Mouse (Mus musculus) embryonic facial prominence, embryonic 15.5 days (tissue): ENCODE data around the gene Dock3. TPM values are rescaled to one million over a fixed set of nuclear protein-coding genes. Genes with fewer than 3 reads are reported as not detected.

Experiments
- ATAC-seq: fragments of 200-750 bp; cut with Nextera tagmentation; 2 replicates; pipeline ENCODE4 v1.8.0; 2017; ENCODE audit warnings: low read depth, moderate TSS enrichment; ENCODE audit not compliant: insufficient number of reproducible peaks, low FRiP score, low TSS enrichment
- H3K27ac ChIP-seq: fragments of 300-500 bp; sonication (generic); replicated peaks from 2 replicates; pipeline ENCODE4 v1.5.1; 2015; ENCODE audit warnings: mild to moderate bottlenecking, inconsistent platforms
- H3K27me3 ChIP-seq: fragments of 300-500 bp; sonication (generic); 2 replicates; pipeline ENCODE4 v1.6.1; 2015; ENCODE audit warnings: inconsistent platforms
- H3K36me3 ChIP-seq: fragments of 300-500 bp; sonication (generic); 2 replicates; pipeline ENCODE4 v1.6.1; 2015; ENCODE audit warnings: mild to moderate bottlenecking, inconsistent platforms
- H3K4me1 ChIP-seq: fragments of 300-500 bp; sonication (generic); 2 replicates; pipeline ENCODE4 v1.6.1; 2015; ENCODE audit warnings: inconsistent platforms
- H3K4me2 ChIP-seq: fragments of 300-500 bp; sonication (generic); replicated peaks from 2 replicates; pipeline ENCODE4 v1.6.1; 2015; ENCODE audit warnings: mild to moderate bottlenecking, inconsistent platforms
- H3K4me3 ChIP-seq: fragments of 300-500 bp; sonication (generic); replicated peaks from 2 replicates; pipeline ENCODE4 v1.5.1; 2015; ENCODE audit warnings: mild to moderate bottlenecking, inconsistent platforms
- H3K9ac ChIP-seq: fragments of 300-500 bp; sonication (generic); 2 replicates; pipeline ENCODE4 v1.6.1; 2015; ENCODE audit warnings: inconsistent platforms
- H3K9me3 ChIP-seq: fragments of 300-500 bp; sonication (generic); replicated peaks from 2 replicates; pipeline ENCODE4 v1.6.1; 2016; ENCODE audit warnings: inconsistent platforms
- WGBS: fragments of 180-500 bp; shearing (Covaris S2); methylation state at CpG from one replicate; pipeline ENCODE4 v1.1.7; 2015; 5-methylcytosine and 5-hydroxymethylcytosine counted together
- polyA plus RNA-seq: library from polyadenylated mRNA; unstranded; fragments of >200 nt; fragmentation: Nextera tagmentation; extraction: Ambion mirVana; gene quantifications from 2 replicates; pipeline ENCODE4 v1.2.1, GENCODE M21; 2015

Gene Dock3
- polyA plus RNA-seq, 1 experiment from 2014 or later, result 0.56 TPM

DNA sequence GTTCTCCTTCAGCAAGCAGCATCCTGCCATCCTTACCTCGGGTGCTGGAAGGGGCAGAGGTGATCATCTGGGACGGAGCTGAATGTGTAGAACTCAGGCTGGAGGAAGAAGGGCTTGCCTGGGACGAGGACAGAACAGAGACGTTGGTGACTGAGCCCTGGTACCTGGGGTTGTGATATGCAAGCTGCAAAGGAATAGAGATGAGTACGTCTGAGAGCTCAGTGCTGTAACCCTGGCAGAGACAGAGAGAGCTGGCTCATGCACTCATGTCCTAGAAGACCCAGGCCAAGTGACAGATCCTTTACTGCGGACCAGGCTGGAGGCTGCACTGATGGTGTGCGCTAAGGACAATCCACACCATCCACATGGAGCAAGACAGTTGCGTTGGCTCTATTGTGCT, 325.1 kb downstream of the Dock3 start:
- H3K4me2 ChIP-seq, result no peak overlapping the region
- H3K27me3 ChIP-seq, result no peaks in the 10 kb centered on the region
- no peak overlapping the region for H3K9ac ChIP-seq
- H3K4me1 ChIP-seq, result 0 out of 2 replicates have a peak, but pooled peaks cover 5% of the 10 kb centered on the region
- H3K36me3 ChIP-seq, result no peaks in the 10 kb centered on the region
- no peak overlapping the region for H3K4me3 ChIP-seq
- H3K27ac ChIP-seq, result no peak overlapping the region
- no peak for ATAC-seq
- WGBS, result 84% methylated on average over 8 of the region's 8 CpGs
- H3K9me3 ChIP-seq, result no peaks in the 10 kb centered on the region

DNA sequence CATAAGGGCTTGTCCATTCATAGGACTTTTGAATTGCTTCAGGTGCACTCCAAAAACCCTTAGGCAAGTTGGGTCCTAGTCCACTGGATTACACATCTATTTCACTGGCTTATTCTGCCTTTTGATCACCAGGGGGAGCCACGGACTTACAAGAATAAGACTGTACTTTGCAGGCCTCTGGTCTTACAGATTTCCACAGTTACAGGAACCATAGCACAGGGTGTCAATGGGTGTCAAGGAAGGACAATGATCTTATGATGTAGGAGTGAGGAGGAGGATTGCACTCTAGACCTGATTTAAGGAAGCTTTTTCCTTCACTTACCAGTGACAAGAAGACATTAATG, 327.9 kb downstream of the Dock3 start:
- Histone ChIP-seq H3K9me3 (no peaks in the 10 kb centered on the region), H3K4me3 (no peak overlapping the region), H3K27ac (no peak overlapping the region), H3K36me3 (no peaks in the 10 kb centered on the region), H3K9ac (no peak overlapping the region), H3K27me3 (no peaks in the 10 kb centered on the region), H3K4me1 (0 out of 2 replicates have a peak, but pooled peaks cover 2% of the 10 kb centered on the region), H3K4me2 (no peak overlapping the region)
- 5% methylated on average over 1 of the region's 1 CpGs for WGBS
- ATAC-seq, result no peak

DNA sequence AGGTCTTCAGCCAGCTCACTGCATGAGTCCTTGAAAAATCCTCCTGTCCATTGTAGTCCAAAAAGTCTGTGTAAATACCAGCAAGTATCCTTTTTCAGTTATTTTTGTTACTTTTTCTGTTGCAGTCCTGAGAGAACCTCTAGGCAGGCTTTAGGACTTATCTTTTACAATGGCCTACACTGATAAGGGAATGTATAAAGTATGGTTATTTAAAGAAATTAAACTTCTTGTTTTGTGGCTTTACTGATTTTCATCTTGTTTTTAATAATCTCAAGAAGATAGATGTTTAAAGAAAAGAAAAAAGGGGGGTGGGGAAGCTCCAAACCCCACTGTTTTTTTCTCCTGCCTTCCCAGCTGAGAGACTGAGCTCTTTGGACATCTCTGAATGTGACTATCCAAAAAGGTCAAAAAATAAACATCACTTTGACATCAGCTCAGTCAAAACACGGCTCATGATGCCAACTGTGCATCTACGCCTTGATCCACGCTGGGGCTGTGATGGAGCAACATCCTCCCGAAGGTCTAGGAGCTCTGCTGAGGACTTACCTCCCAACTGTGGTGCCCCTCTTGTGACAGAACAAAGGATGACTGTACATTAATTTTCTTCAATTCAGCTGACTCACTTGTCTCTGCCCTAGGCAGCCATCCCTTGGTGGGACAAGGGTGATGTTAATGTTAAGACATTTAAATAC, 328.5 kb downstream of the Dock3 start:
- H3K4me3 ChIP-seq, result no peak overlapping the region
- WGBS, result 64% methylated on average over 4 of the region's 4 CpGs
- no peaks in the 10 kb centered on the region for H3K4me1 ChIP-seq
- no peaks in the 10 kb centered on the region for H3K9me3 ChIP-seq
- no peak overlapping the region for H3K27ac ChIP-seq
- H3K9ac ChIP-seq, result no peak overlapping the region
- no peaks in the 10 kb centered on the region for H3K36me3 ChIP-seq
- H3K27me3 ChIP-seq, result no peaks in the 10 kb centered on the region
- no peak for ATAC-seq
- no peak overlapping the region for H3K4me2 ChIP-seq

DNA sequence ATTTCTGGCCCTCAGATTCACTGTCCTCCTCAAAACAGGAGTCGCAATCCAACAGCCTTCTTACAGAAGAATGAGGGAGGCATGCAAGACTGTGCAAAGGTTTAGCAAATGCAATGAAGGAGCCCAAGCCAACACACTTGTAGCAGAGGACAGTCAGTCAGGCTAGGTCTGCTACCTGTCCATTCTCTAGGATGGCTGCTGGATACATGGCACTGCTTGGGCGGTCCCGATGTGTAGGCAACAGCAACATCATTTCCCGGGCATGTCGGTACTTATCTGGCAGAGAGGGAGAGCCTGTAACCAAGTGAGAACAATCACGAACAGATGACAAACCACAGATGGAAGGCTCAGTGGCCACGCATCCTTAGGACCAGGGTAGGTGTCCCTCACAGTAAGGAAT, 330.1 kb downstream of the Dock3 start:
- no peak overlapping the region for H3K27ac ChIP-seq
- no peak overlapping the region for H3K9ac ChIP-seq
- no peak overlapping the region for H3K4me3 ChIP-seq
- no peak for ATAC-seq
- no peaks in the 10 kb centered on the region for H3K36me3 ChIP-seq
- no peaks in the 10 kb centered on the region for H3K9me3 ChIP-seq
- no peaks in the 10 kb centered on the region for H3K4me1 ChIP-seq
- H3K4me2 ChIP-seq, result no peak overlapping the region
- WGBS, result 81% methylated on average over 7 of the region's 7 CpGs
- H3K27me3 ChIP-seq, result no peaks in the 10 kb centered on the region

DNA sequence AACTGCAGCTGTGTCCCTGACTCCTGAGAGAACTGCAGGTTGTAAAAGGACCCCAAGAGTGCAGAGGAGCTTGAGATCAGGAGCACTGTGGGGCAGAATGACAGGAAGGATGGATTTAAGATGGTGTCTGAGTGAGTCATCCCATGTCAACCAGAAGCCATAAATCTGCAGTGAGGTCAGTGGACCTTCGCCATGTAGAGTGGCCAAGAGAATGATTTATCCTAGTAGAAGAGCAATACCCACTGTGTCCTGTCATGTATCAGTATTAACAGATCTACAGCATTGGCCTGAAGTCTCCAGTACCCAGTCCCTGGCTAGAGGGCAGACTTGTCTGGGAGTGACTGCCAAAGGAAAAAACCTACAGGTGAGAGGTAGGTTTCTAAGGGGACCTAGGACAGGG, 332.8 kb downstream of the Dock3 start:
- no peak overlapping the region for H3K27ac ChIP-seq
- no peak overlapping the region for H3K9ac ChIP-seq
- H3K4me2 ChIP-seq, result no peak overlapping the region
- no peaks in the 10 kb centered on the region for H3K27me3 ChIP-seq
- 81% methylated on average over 1 of the region's 1 CpGs for whole genome bisulfite sequencing
- ATAC-seq, result no peak
- H3K4me3 ChIP-seq, result no peak overlapping the region
- H3K9me3 ChIP-seq, result no peaks in the 10 kb centered on the region
- H3K4me1 ChIP-seq, result no peaks in the 10 kb centered on the region
- no peaks in the 10 kb centered on the region for H3K36me3 ChIP-seq

DNA sequence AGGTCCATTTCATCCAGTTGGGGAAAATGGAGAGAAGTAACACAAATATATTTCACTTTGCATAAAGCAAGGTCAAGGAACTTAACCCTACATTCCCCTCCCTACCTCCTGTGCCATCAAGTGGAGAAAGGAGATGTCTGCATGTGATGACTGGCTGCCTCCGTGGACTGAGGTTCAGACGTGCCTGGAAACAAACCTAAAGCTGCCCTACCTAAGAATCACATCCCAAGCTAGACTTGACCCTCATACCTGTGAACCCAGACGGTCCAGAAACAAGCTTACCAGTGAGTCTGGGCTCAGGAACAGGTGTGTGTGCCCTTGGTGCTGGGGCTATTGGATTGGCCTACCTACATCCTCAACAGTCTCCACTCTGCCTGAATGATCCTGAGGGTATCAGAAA, 338.4 kb downstream of the Dock3 start:
- H3K27me3 ChIP-seq, result no peaks in the 10 kb centered on the region
- peaks cover 32% of the 10 kb centered on the region for H3K4me1 ChIP-seq
- no peaks in the 10 kb centered on the region for H3K9me3 ChIP-seq
- WGBS, result 63% methylated on average over 3 of the region's 3 CpGs
- H3K4me2 ChIP-seq, result no peak overlapping the region
- H3K36me3 ChIP-seq, result peaks cover 20% of the 10 kb centered on the region
- ATAC-seq, result no peak
- H3K4me3 ChIP-seq, result no peak overlapping the region
- H3K27ac ChIP-seq, result no peak overlapping the region
- H3K9ac ChIP-seq, result no peak overlapping the region

DNA sequence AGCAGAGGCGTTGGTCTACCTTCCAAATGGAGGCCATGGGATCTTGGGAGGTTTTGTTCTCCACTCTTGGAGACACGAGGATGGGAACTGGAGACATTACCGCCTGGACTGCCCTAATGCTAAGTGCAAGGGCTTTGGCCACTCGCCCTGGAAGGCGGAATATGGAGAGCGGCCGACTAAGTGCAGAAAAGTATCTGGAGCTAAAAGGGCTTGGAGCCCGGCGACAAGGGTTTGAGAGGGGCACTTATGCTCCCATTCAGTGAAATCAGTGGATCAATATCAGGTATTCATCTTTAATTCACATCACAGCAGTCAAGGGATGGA, 339.2 kb downstream of the Dock3 start:
- H3K27ac ChIP-seq, result peak overlapping the region; percentile 97
- H3K9ac ChIP-seq, result peak overlapping the region; percentile 73
- H3K36me3 ChIP-seq, result peaks cover 26% of the 10 kb centered on the region
- peak overlapping the region; percentile 71 for H3K4me2 ChIP-seq
- peak overlapping the region; percentile 94 for H3K4me3 ChIP-seq
- ATAC-seq, result no peak
- WGBS, result under 1% methylated on average over 9 of the region's 9 CpGs
- H3K9me3 ChIP-seq, result no peaks in the 10 kb centered on the region
- H3K27me3 ChIP-seq, result no peaks in the 10 kb centered on the region
- peaks cover 38% of the 10 kb centered on the region for H3K4me1 ChIP-seq

DNA sequence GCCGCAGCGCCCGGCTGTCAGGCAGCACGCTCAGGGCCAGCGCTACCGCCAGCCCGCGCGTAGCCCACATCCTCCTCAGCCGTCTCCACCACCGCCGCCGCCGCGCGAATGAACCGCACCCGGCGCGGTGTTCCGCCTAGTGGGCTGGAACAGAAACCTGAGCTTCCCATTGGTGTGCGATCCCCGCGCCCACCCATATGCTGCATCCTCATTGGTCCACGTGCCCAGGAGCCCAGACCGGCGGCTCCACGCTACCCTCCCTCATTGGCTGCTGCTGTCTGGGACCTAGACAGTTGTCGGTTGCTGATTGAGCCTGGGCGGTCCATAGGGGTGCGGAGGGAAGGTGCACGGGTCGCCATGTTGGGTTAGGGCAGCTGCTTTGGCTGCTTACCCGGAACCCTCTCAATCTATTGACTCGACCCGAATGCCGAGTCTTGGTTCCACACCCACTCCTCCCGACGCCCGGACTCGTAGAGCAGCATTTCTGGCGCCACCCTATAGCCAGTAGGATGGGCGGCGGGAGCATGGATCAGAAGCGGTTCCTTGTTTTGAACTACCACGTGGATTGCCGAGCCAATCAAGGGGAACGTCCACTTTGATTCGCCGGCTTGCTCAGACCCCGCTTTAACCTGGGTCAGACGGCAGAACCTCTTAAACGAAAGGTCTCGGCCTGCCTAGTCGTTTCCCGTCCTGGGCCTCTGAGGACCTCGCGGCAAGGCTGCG, 339.7 kb downstream of the Dock3 start, which contains the start of gene Manf:
Gene Manf, minus strand, starts transcription at position 151 of the 723 bp plus-strand sequence.
- H3K4me2 ChIP-seq, result peak within 1 kb of the TSS; percentile 71
- H3K27ac ChIP-seq, result peak within 1 kb of the TSS; percentile 97
- no peaks in the 10 kb centered on the region for H3K9me3 ChIP-seq
- H3K9ac ChIP-seq, result peak within 1 kb of the TSS; percentile 90
- WGBS, result under 1% methylated on average over 59 of the region's 59 CpGs
- peak; percentile 98 for ATAC-seq
- H3K36me3 ChIP-seq, result peaks cover 26% of the 10 kb centered on the region
- peaks cover 42% of the 10 kb centered on the region for H3K4me1 ChIP-seq
- H3K4me3 ChIP-seq, result peak within 1 kb of the TSS; percentile 94
- H3K27me3 ChIP-seq, result no peaks in the 10 kb centered on the region

DNA sequence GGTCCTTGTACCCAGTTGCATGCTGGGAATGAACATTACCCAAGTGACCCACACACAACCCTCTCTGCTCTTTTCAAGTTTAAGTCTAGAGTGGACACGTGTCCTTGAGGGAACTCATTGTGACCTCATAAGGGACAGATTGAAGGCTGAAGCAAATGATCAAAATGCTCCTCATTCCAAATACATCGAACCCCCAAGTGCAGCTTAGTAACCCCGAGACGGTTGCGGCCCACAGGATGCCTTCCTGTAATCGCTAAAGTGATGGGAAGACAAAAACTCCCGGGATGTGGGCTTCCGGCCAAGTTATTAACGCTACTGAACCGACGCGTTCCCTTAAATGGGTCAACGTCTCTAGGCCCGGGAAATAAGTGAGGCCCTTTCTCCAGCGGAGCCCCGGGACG, 340.4 kb downstream of the Dock3 start:
- H3K36me3 ChIP-seq, result peaks cover 26% of the 10 kb centered on the region
- ATAC-seq, result no peak
- peaks cover 42% of the 10 kb centered on the region for H3K4me1 ChIP-seq
- no peaks in the 10 kb centered on the region for H3K9me3 ChIP-seq
- peak overlapping the region; percentile 94 for H3K4me3 ChIP-seq
- peak overlapping the region; percentile 90 for H3K9ac ChIP-seq
- peak overlapping the region; percentile 71 for H3K4me2 ChIP-seq
- H3K27ac ChIP-seq, result peak overlapping the region; percentile 86
- H3K27me3 ChIP-seq, result no peaks in the 10 kb centered on the region
- 0% methylated on average over 17 of the region's 17 CpGs for WGBS

DNA sequence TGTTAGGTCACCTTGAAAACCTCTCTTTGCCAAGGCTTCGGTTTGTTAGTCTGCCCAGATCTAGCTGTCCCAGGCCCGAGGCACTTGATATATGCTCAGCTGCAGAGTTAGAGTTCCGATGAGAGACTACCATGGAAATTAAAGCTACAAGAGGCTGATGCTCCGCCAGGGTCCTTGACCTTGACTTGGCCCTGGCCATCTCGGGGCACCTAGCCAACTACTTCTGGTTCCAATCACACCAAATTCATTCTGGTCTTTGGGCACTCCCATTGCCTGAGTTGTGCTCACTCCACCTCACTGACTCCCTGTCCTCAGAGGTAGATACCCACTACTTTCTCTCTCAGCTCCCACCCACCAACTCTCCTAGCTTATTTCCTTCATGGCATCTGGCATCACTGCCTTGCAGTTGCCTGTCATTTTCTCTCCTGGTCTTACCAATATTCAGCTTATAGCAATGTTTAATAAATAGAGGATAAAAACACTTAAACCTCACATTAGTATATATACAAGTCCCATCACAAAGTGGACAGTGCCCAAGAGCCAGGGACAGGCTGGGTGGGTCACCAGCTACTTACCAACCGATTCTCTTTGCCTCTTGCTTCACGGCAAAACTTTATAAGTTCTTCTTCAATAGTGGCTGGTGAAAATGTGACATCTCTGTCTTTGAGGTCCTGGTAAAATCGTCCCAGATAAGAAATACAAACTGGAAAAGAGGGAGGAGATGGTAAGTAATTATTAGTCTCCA, 341.0 kb downstream of the Dock3 start:
- peaks cover 46% of the 10 kb centered on the region for H3K4me1 ChIP-seq
- H3K9ac ChIP-seq, result peak overlapping the region; percentile 90
- WGBS, result 58% methylated on average over 8 of the region's 8 CpGs
- peaks cover 26% of the 10 kb centered on the region for H3K36me3 ChIP-seq
- peak overlapping the region; percentile 71 for H3K4me2 ChIP-seq
- H3K9me3 ChIP-seq, result no peaks in the 10 kb centered on the region
- H3K27me3 ChIP-seq, result no peaks in the 10 kb centered on the region
- no peak overlapping the region for H3K27ac ChIP-seq
- no peak for ATAC-seq
- H3K4me3 ChIP-seq, result peak overlapping the region; percentile 94

DNA sequence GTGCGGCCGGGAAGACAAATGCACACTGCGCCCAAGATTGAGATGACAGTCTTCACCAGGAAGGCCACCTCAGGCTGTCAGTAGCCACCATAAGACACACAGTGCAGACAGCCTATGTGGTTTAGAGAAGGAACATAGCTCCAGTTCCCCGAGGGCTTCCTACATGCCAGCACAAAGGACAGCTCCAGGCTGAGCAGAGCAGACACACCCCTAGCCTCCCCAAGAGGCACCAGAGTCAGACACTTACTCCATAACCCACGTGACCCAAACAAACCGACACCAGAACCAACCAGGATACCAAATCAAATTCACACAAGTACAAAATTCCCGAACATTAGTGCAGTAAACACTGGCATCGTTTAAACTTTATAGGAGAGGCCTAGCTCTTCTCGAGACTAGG, 342.4 kb downstream of the Dock3 start:
- no peak overlapping the region for H3K27ac ChIP-seq
- no peak for ATAC-seq
- H3K9ac ChIP-seq, result no peak overlapping the region
- peaks cover 59% of the 10 kb centered on the region for H3K4me1 ChIP-seq
- peaks cover 26% of the 10 kb centered on the region for H3K36me3 ChIP-seq
- H3K4me3 ChIP-seq, result no peak overlapping the region
- no peaks in the 10 kb centered on the region for H3K27me3 ChIP-seq
- no peak overlapping the region for H3K4me2 ChIP-seq
- WGBS, result 73% methylated on average over 9 of the region's 9 CpGs
- no peaks in the 10 kb centered on the region for H3K9me3 ChIP-seq
